Mouse (Mus musculus) spleen, adult 2 months (tissue): ENCODE measurements around the gene Mob3a. TPM values are rescaled to one million over a fixed set of nuclear protein-coding genes. Genes with fewer than 3 reads are reported as not detected.
A peak's percentile ranks its signal among the peaks of the same experiment; 100 is the strongest.

ENCODE experiments used
- DNase-seq, 2 experiments: peaks; one replicate each; pipeline versions ENCODE4 v3.0.0 to v3.0.0-alpha.2; 2012 to 2021; ENCODE audit warnings: low spot score in 2 of 2, low read depth in 1 of 2
- H3K27ac ChIP-seq: fragments of 200-500 bp; 2 replicates; pipeline ENCODE4 v1.5.1; 2012; ENCODE audit warnings: low read length, inconsistent platforms; ENCODE audit not compliant: insufficient read depth
- H3K27me3 ChIP-seq: fragments of 200-500 bp; 2 replicates; pipeline ENCODE4 v1.6.1; 2012; ENCODE audit warnings: mild to moderate bottlenecking, moderate library complexity, low read length, inconsistent platforms; ENCODE audit not compliant: control insufficient read depth, insufficient read depth
- H3K36me3 ChIP-seq: fragments of 200-500 bp; 2 replicates; pipeline ENCODE4 v1.6.1; 2012; ENCODE audit warnings: mild to moderate bottlenecking, low read length, inconsistent platforms; ENCODE audit not compliant: control insufficient read depth, insufficient read depth
- H3K4me1 ChIP-seq: fragments of 200-500 bp; 2 replicates; pipeline ENCODE4 v1.6.1; 2011; ENCODE audit warnings: inconsistent platforms; ENCODE audit not compliant: control insufficient read depth, insufficient read depth, insufficient read length
- H3K4me3 ChIP-seq: fragments of 200-500 bp; 2 replicates; pipeline ENCODE4 v1.5.1; 2011; ENCODE audit warnings: mild to moderate bottlenecking, inconsistent platforms; ENCODE audit not compliant: insufficient read depth, insufficient read length; ENCODE audit errors: extremely low read depth
- CTCF ChIP-seq: fragments of 200-500 bp; IDR thresholded peaks from 2 replicates; pipeline ENCODE4 v1.5.1; 2011; ENCODE audit warnings: mild to moderate bottlenecking, inconsistent platforms; ENCODE audit not compliant: insufficient read depth, insufficient read length, insufficient replicate concordance; ENCODE audit errors: extremely low read depth
- POLR2A ChIP-seq: fragments of 200-500 bp; IDR thresholded peaks from 2 replicates; pipeline ENCODE4 v1.6.1; 2011; ENCODE audit warnings: low read depth, low read length, inconsistent platforms
- WGBS: fragments of 180-500 bp; shearing (Covaris S2); methylation state at CpG from one replicate; pipeline ENCODE4 v1.1.7; 2018; 5-methylcytosine and 5-hydroxymethylcytosine counted together
- polyA plus RNA-seq: library from polyadenylated mRNA; depleted of rRNA; stranded (reverse); fragments of >200 nt; gene quantifications from 2 replicates; pipeline ENCODE4 v1.2.3, GENCODE M21; 2012

The Mob3a gene
- polyA plus RNA-seq, 1 experiment, result 130 TPM

DNA sequence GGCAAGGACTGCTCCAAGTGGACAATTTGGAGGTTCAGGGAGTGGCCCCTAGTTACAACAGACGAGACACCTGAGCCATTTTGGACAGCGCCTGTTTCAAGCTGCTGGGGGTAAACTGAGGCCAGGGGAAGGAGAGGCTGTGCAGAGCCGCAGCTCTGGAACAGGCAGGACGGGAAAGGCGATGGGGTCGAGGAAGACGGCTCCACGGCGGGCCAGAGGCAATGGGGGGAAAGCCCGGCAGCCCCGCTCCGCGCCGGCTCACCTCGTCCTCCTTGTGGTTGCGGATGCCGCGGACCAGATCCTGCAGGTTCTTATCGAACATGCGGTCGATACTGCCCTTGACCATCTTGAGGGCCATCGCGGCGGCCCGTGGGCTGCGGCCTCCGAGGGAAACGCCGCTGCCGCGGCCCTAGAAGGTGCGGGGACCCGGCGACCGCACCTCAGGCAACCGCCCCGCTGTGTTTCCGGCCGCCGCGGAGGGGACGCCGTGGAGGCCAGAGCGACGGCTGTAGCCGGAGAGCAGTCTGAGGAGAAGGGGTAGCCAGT, 39.9 kb upstream of the Mob3a start:
- Histone ChIP-seq H3K36me3 (no peaks in the 10 kb centered on the region), H3K4me3 (peak overlapping the region; percentile 84), H3K27me3 (no peaks in the 10 kb centered on the region), H3K27ac (peak overlapping the region; percentile 69), H3K4me1 (peaks cover 15% of the 10 kb centered on the region; the same call in 1 of the 2 replicates)
- no peak for TF ChIP-seq CTCF
- TF ChIP-seq POLR2A, result no peak
- WGBS, result under 1% methylated on average over 46 of the region's 46 CpGs
- DNase-seq, result no peak

DNA sequence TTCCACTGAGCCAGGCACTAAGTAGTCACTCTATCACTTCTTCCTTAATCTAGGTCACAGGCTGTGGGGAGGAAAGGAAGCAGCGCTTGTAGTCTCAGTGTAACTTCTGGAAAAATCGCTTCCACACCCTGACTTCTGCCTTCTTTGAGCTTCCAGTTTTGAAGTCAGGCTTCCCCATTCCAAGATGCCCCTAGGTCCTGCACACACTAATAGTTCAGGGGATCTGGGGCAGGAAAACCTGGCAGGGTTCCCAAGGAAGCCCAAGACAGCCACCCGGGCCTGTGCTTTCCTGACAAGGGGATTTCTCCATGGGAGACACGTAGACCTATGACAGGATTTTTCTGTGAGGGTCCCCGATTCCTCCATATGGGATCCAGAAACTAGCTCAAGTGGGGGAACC, 39.4 kb upstream of the Mob3a start:
- TF ChIP-seq POLR2A (no peak), CTCF (no peak)
- Histone ChIP-seq H3K36me3 (no peaks in the 10 kb centered on the region), H3K27ac (peak overlapping the region; percentile 69; the same call in 1 of the 2 replicates), H3K4me3 (peak overlapping the region; percentile 84), H3K4me1 (peaks cover 15% of the 10 kb centered on the region; the same call in 1 of the 2 replicates), H3K27me3 (no peaks in the 10 kb centered on the region)
- DNase-seq, result no peak
- whole genome bisulfite sequencing, result 15% methylated on average over 5 of the region's 5 CpGs

DNA sequence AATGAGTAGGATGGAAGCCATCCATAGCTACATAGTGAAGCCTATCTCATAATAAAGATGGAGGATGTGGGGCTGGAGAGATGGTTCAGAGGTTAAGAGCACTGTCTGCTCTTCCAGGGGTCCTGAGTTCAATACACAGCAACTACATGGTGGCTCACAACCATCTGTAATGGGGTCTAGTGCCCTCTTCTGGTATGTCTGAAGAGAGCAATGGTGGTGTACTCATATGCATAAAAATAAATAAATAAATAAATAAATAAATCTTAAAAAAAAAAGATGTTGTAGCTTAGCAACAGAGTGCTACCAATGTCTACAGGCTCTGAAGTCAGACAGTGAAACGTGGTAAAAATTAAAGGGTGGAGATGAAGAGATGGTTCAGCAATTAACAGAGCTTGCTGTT, 36.9 kb upstream of the Mob3a start:
- no peak for DNase-seq
- 0 out of 2 replicates have a peak, but pooled peaks cover 1% of the 10 kb centered on the region for H3K36me3 ChIP-seq
- H3K27me3 ChIP-seq, result no peaks in the 10 kb centered on the region
- WGBS, result 58% methylated on average over 1 of the region's 1 CpGs
- no peak overlapping the region for H3K4me3 ChIP-seq
- H3K27ac ChIP-seq, result no peak overlapping the region
- TF ChIP-seq CTCF (no peak), POLR2A (no peak)
- H3K4me1 ChIP-seq, result peaks cover 15% of the 10 kb centered on the region; the same call in 1 of the 2 replicates

DNA sequence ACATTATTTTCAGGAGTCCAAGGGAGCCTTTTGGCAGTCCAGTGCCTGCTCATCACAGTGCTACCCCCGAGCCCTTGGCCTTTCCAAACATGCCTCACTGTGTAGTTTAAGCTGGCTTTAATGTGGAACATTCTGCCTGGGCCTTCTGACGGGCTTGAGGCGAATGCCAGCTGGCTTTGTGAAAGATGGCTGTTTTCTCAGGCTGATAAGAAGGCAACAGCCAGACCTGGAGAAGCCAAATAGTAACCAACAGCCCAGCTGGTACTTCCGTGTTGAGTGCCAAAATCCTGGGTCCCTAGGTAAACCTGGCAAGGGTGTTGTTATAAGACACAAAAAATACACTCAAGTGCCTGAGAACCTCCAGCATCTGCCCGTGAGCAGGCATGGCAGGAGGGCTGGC, 35.0 kb upstream of the Mob3a start:
- Histone ChIP-seq H3K27me3 (no peaks in the 10 kb centered on the region), H3K4me1 (peaks cover 12% of the 10 kb centered on the region; the same call in 1 of the 2 replicates), H3K4me3 (no peak overlapping the region), H3K27ac (no peak overlapping the region), H3K36me3 (0 out of 2 replicates have a peak, but pooled peaks cover 3% of the 10 kb centered on the region)
- no peak for TF ChIP-seq POLR2A
- no peak for TF ChIP-seq CTCF
- DNase-seq, result no peak
- WGBS, result 69% methylated on average over 5 of the region's 5 CpGs

DNA sequence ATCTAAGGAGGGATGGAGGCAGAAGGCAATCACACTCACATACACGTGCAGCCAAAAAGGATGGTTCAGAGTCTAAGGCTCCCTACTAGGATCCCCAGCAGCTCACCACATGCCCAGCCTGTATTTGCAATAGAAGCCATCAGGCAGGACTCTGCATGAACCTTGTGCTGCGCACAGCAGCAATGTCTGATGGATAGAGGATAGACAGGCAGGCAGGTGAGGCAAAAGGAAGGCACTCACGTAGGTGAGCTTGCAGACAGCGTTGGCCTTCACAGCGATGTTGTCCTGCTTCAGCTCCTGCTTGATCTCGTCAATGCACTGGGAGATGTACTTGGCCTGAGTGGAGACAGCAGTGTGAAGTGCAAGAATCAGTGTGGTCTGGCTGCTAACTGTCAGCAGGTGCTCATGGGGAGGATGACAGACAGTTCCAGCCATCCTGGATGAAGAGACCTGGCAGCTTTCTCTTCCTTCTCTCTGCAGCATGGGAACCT, 30.9 kb upstream of the Mob3a start:
- no peak overlapping the region for H3K27ac ChIP-seq
- H3K27me3 ChIP-seq, result no peaks in the 10 kb centered on the region
- no peak for DNase-seq
- 96% methylated on average over 6 of the region's 6 CpGs for WGBS
- peaks cover 32% of the 10 kb centered on the region for H3K36me3 ChIP-seq
- TF ChIP-seq CTCF (no peak), POLR2A (no peak)
- H3K4me3 ChIP-seq, result no peak overlapping the region
- peaks cover 4% of the 10 kb centered on the region; the same call in 1 of the 2 replicates for H3K4me1 ChIP-seq

DNA sequence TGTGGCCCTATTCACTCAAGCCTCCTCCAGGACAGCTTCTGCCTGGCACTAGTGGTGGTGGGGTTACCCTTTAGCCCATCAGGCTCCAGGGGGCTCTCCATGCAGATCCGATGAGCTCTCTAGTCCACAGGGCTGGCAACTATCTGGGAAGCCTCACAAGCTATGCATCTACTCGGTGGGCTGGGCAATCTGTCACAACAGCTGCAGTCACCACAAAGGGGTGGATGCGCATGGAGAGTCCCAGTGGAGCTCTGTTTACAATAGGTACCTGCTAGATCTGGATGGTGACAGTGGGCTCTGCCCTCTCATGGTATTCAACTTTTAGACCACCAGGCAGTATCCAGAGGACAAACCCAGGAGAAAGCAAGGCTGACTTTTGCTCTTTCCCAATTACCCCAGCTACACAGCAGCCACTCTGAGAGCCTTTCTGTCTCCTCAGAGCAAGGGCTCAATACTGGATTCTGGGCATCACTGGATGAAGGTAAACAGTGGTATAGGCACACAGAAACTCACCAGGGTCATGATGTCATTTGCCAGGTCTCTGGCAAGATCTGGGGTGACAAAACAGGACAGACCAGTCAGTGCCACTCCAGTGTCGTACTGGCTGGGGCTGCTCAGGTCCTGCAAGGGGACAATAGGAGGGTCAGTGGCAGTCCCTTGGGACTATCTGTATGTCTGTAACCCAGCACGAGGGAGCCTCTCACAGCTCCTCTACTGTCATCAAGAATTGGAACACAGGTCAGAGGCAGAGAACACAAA, 25.8 kb upstream of the Mob3a start:
- Histone ChIP-seq H3K27ac (no peak overlapping the region), H3K27me3 (no peaks in the 10 kb centered on the region), H3K4me3 (no peak overlapping the region), H3K36me3 (peaks cover 63% of the 10 kb centered on the region), H3K4me1 (no peaks in the 10 kb centered on the region)
- no peak for DNase-seq
- WGBS, result 92% methylated on average over 5 of the region's 5 CpGs
- TF ChIP-seq CTCF, result no peak

DNA sequence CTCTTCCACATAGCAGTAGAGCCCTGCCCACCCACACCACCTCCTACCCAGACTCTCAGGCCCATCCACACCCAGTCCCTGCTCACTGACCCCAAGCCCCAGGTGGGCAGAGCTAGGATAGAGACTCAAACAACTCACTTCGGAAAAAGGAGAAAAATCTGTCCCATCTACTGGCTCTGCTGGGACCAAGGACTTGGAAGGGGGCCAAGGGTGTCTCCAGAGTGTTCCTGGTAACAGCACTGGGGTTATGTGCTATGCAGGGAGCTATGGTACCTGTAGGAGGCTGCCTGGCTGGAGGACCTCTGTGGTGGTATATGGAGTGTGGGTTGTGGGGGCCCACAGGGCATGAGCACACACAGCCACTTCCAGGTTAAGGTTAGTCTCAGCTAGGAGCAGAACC, 15.5 kb upstream of the Mob3a start:
- Histone ChIP-seq H3K27ac (no peak overlapping the region), H3K4me3 (no peak overlapping the region), H3K36me3 (peaks cover 74% of the 10 kb centered on the region), H3K4me1 (no peaks in the 10 kb centered on the region), H3K27me3 (no peaks in the 10 kb centered on the region)
- no peak for DNase-seq
- 83% methylated on average over 1 of the region's 1 CpGs for WGBS
- TF ChIP-seq CTCF (no peak), POLR2A (no peak)
